Mouse (Mus musculus): Measurements from ENCODE around the gene Sergef.

GRCm38 (mm10) chr7:46483050-46483449 lies 156.6 kb downstream of the Sergef start:
- no peak for TF ChIP-seq CTCF (IDR thresholded peaks at IDR 0.05; ENCODE audit: borderline replicate concordance, control insufficient read depth, extremely low read depth, insufficient read depth, low read length, poor library complexity)
- TF ChIP-seq POLR2A (IDR thresholded peaks at IDR 0.05; ENCODE audit: control insufficient read depth, extremely low read depth, insufficient read depth, low read length, poor library complexity): no peak

Measured in thymus, adult 2 months (tissue).